Mouse (Mus musculus): ENCODE data around the gene Nexn.

The Nexn gene

GRCm38 (mm10) chr3:152266036-152266421, at the start of gene Nexn:
Nexn (minus strand) TSS chr3:152266350.
- WGBS = 15% methylated on average over 13 of the region's 13 CpGs

- 19% methylated on average over 7 of the region's 7 CpGs for WGBS
Observed at GRCm38 (mm10) chr3:152315613-152316012, 49.5 kb upstream of the Nexn start.

- 77% methylated on average over 14 of the region's 14 CpGs for WGBS
Observed at GRCm38 (mm10) chr3:152314666-152315065, 48.5 kb upstream of the Nexn start.

GRCm38 (mm10) chr3:152309250-152309645, 43.1 kb upstream of the Nexn start:
- WGBS = 85% methylated on average over 9 of the region's 9 CpGs

GRCm38 (mm10) chr3:152308485-152309249, 42.5 kb upstream of the Nexn start:
- WGBS = 64% methylated on average over 10 of the region's 10 CpGs

- WGBS = 89% methylated on average over 4 of the region's 4 CpGs
Observed at GRCm38 (mm10) chr3:152305971-152306370, 39.8 kb upstream of the Nexn start.

GRCm38 (mm10) chr3:152305080-152305479, 38.9 kb upstream of the Nexn start:
- WGBS = 58% methylated on average over 8 of the region's 8 CpGs

- 35% methylated on average over 6 of the region's 6 CpGs for WGBS
Observed at GRCm38 (mm10) chr3:152304093-152304815, 38.1 kb upstream of the Nexn start.

GRCm38 (mm10) chr3:152302991-152303390, 36.8 kb upstream of the Nexn start:
- WGBS = 84% methylated on average over 9 of the region's 9 CpGs

- WGBS = 73% methylated on average over 14 of the region's 14 CpGs
Observed at GRCm38 (mm10) chr3:152300376-152301337, 34.5 kb upstream of the Nexn start.

GRCm38 (mm10) chr3:152295896-152296295, 29.7 kb upstream of the Nexn start:
- WGBS = 93% methylated on average over 5 of the region's 5 CpGs

- 77% methylated on average over 3 of the region's 3 CpGs for WGBS
Observed at GRCm38 (mm10) chr3:152294400-152294799, 28.2 kb upstream of the Nexn start.

- 76% methylated on average over 13 of the region's 13 CpGs for WGBS
Observed at GRCm38 (mm10) chr3:152293530-152294181, 27.5 kb upstream of the Nexn start.

- 92% methylated on average over 6 of the region's 6 CpGs for WGBS
Observed at GRCm38 (mm10) chr3:152291895-152292294, 25.7 kb upstream of the Nexn start.

- WGBS = 81% methylated on average over 17 of the region's 17 CpGs
Observed at GRCm38 (mm10) chr3:152290175-152290798, 24.1 kb upstream of the Nexn start.

GRCm38 (mm10) chr3:152288740-152289139, 22.6 kb upstream of the Nexn start:
- WGBS = 47% methylated on average over 4 of the region's 4 CpGs

GRCm38 (mm10) chr3:152288276-152288675, 22.1 kb upstream of the Nexn start:
- 79% methylated on average over 5 of the region's 5 CpGs for WGBS

- WGBS = 90% methylated on average over 9 of the region's 9 CpGs
Observed at GRCm38 (mm10) chr3:152287810-152288209, 21.7 kb upstream of the Nexn start.

GRCm38 (mm10) chr3:152284759-152285158, 18.6 kb upstream of the Nexn start:
- 93% methylated on average over 5 of the region's 5 CpGs for WGBS

GRCm38 (mm10) chr3:152284306-152284705, 18.2 kb upstream of the Nexn start:
- WGBS = 100% methylated on average over 1 of the region's 1 CpGs

GRCm38 (mm10) chr3:152282126-152282525, 16.0 kb upstream of the Nexn start:
- 50% methylated on average over 3 of the region's 3 CpGs for WGBS
